Mouse (Mus musculus) cerebellum, adult 8-10 months (tissue): ENCODE measurements at regions not wholly inside any gene's neighbourhood (a gene's known extent, or its start where the extent isn't known, plus 50 kb on each side); places are given as distances from the start of the nearest gene placed in this dataset.
"Not testable (repeated sequence)": the region's sequence is repeated elsewhere in the genome, so short reads cannot be mapped to it uniquely, and the experiment has no call there.

Experiments
- DNase-seq: peaks from one replicate; pipeline ENCODE4 v3.0.0; 2022

GRCm38 (mm10) chr13:104549016-104549415 lies 243.3 kb upstream of the Srek1ip1 start:
- no peak for DNase-seq

- DNase-seq, result no peak
Observed at GRCm38 (mm10) chr13:104553329-104553728, 239.0 kb upstream of the Srek1ip1 start.

- not testable (repeated sequence) for DNase-seq
Observed at GRCm38 (mm10) chr13:104556609-104557008, 235.7 kb upstream of the Srek1ip1 start.

DNA sequence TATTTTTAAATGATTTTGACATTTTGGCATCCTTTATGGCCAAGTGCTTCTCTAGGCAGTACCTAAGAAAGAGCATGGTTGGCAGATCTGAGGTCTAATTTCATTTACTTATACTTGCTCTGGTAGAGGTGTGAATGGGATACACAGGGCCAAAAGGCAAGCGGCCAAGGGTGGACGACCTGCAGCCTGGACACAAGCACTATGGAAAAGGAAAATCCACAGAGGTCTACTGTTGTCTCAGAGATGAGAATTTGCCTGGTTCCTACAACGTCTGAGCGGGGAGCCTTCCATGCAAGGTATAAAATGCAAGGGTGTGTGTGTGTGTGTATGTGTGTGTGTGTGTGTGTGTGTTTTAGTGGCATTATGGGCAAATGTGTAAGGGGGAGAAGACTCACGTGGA lies 232.4 kb upstream of the Srek1ip1 start:
- peak; percentile 20 for DNase-seq

GRCm38 (mm10) chr13:104560500-104561114 lies 231.7 kb upstream of the Srek1ip1 start:
- no peak for DNase-seq

DNA sequence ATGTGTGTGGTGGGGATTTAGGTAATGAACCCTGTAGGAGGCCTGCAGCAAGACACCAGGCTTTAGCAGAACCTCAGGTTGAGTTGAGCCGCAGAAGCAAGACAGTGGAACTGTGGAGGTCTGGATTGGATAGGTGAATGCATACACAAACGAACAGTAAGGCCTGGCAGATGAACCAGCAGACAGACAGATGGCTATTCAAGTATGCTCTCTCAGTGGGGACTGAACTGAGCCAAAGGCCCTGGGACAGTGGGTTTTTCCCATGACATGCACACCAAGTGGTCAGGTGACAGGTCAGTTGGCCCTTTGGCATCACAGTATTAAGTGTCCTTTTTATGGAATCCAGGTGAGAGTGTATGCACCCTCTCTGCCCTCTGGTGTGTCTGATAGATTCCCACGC lies 229.7 kb upstream of the Srek1ip1 start:
- no peak for DNase-seq

DNA sequence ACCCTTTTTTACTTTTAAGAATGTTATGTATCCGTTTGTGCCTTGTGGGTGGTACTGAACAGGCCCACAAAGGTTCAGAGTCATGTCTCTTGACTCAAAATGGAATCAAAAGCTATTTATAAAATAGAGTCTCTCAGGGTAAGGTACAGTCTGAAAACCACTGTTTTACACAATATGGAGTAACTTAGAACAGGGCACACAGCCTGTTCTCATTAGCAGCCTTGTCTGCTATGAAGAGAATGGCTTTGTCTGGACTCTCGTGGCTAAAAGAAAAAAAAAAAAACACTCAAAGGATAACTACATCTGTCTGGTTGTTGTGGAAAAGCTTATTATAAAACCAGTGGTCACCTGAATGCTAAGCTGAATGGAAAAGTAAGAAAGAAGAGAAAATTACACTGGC lies 229.3 kb upstream of the Srek1ip1 start:
- DNase-seq, result no peak

GRCm38 (mm10) chr13:104563889-104564288 lies 228.4 kb upstream of the Srek1ip1 start:
- DNase-seq, result no peak

DNA sequence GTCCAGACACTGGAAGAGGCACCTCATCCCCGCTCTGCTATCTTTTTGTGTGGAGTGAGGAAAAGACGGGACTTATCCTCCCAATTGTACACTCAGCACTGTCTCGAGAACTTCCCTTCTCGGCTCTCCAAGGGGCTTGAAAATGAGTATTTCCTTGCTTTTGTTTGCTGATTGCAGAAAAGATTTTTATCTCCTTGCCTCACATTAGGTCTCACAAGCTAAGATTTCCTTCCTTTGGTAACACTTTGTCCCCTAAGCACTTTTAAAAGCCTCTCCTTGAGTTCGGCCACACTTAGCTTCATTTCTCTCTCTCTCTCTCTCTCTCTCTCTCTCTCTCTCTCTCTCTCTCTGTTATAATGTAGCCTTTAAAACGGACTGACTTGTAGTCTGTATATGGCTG lies 222.5 kb upstream of the Srek1ip1 start:
- DNase-seq, result no peak

DNA sequence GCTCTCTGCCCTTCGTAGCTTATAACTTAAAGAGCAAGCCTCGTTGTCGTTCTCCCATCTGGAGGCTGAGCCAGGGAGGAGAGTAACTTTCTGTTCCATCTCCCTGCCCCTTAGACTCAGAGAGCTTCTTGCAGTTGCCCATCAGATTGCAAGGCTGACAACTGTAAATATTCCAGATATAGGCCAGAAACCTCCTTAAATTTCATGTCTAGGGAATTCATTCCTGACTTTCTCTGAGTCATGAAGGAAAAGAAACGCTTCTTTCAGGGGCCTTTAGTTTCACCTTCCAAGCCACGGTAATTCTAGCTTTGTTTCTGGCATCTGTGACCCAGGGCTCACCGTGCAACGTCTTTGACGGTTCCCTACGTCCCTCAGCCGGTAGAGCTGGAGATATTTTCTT lies 220.0 kb upstream of the Srek1ip1 start:
- no peak for DNase-seq

DNA sequence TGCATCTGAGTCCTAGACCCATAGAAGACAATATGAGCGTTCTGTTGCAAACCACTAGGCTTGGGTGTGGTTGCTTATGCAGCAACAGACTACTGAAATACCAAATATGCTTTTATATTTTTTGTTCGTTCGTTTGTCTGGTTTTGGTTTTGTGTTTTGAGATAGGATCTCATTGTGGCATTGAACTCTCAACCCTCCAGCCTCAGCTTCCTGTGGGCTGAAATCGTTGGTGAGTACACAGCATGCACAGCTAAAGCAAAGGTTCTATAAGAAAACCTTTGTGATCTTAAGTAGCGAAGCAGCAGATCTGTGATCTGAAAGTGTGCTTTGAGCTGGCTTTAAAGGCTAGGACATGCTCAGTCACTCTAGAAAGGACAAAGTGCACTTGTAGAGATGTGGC lies 217.9 kb upstream of the Srek1ip1 start:
- DNase-seq, result no peak

DNA sequence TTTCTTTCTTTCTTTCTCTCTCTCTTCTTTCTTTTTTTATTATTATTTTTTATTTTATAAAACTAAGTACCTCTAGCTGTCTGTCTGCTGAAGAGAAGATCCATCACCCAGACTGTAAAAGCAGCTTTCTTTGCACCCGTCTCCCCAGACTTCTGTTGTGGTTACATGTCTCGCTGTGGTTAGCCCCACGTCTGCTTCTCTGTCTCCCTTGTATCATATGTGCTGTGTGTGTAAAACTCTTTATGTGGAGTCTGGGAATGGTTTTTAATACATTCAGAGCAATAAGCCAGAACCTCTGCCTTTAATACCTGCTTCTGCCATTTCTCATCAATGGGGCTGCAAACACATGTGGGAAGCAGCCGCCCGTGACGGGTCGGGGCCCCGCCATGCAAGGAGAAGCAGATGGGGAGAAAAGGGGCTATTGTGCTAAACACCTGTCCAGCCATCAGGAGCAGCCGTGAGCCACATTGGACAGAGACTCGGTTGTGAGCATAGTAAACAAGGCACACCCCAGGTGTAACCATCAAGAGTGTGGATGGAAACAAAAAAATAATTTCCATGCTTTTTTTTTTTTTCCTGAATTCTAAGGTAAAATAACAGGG lies 216.0 kb upstream of the Srek1ip1 start:
- no peak for DNase-seq

- DNase-seq, result no peak
Observed at GRCm38 (mm10) chr13:104577856-104578255, 214.4 kb upstream of the Srek1ip1 start.

DNA sequence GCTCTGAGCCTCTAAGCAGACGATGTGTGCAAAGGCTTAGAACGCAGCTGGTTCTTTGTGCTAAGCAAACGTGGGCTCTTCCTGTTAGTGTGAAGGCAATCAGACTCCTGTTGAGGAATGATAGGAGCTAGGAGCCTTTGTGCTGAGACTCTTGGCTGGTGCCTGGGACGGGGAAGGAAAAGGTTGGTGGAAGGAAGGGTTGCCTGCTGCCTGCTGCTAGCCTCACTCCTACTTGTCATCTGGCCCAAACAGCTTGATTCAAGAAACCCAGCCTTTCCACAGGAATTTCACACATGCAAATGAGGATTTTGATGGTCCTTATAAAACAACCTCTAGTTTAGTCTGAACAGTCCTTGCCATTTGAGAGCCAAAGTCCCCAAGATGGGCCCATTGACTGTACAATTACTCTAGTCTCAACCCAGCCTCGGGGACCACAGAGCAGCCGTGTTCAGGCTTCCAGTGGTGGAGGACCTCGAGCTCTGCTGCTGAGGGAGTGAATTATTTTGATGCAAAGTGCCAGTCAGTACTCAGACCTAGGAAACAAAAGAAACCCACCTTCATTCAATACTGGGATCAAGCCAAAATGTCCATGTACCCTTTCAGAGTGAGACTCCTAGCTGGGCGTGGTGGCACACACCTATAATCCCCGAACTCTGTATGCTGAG lies 211.5 kb upstream of the Srek1ip1 start:
- no peak for DNase-seq
